Mouse (Mus musculus) c-Kit-positive CD71-positive TER-119-positive erythroid progenitor cells, embryonic 14.5 days (primary cell): Measurements from ENCODE around the gene Cnot10.

Experiments used
- DNase-seq: peaks from one replicate; pipeline ENCODE4 v3.0.0-alpha.2; 2013; ENCODE audit warnings: low spot score

Gene Cnot10

DNA sequence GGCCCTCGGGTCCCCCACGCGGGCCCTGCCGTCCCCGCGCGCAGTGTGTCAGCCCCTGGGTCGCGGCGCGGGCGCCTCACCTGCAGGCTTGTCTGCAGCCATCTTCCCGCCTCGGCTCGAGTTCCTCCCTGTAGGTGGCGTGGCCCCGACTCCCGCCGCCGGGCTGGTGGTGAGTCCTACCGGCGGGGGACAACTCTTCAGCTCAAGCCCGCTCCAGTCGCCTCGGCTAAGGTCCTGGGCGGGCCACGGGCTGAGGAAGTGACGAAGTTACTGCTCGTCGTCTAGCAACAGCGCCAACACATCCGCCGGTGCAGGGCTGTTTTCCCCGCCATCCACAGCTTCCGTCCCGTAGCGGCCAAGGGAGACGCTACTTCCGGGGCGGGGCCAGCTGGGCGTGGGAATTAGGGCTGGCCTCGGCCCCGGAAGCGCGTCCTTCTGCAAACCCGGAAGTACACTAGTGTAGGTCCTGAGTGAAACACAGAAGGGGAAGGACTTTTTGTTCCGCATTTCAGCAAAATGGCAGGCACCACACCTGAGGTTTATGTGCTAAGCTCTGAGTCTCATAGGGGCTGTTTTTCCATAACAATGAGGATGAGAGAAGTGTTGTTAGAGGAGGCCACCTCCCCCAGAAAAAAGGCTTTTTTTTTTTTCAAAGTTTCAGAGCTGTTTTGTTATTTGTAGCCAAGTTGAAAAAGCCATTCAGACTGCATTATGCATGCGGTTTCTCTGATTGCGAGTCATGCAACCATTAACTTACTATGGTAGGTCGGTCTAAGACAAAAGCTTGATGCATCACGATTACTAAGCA, at the start of gene Cnot10:
Cnot10 (minus strand) TSS at position 346 of the 808 bp plus-strand sequence.
- peak; percentile 98 for DNase-seq

DNA sequence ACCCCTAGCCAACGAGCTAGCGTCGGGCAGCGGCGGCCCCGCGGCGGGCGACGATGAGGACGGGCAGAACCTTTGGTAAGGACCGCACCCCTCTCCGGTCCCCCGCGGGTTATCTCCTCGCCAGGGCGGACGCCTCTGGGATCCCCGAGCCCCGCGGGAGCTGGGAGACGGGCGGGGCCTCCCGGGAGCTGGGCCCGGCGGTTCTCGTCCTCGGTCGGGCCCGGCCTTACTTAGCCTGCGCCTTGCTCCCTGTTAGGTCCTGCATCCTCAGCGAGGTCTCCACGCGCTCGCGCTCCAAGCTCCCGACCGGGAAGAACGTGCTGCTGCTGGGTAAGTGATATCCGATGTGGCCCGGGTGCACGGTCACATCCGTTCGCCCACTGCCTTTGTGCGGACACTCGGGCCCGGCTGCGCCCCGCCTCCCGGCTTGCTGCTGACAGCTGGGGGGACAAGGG, 49.0 kb upstream of the Cnot10 start:
- DNase-seq, result no peak

DNA sequence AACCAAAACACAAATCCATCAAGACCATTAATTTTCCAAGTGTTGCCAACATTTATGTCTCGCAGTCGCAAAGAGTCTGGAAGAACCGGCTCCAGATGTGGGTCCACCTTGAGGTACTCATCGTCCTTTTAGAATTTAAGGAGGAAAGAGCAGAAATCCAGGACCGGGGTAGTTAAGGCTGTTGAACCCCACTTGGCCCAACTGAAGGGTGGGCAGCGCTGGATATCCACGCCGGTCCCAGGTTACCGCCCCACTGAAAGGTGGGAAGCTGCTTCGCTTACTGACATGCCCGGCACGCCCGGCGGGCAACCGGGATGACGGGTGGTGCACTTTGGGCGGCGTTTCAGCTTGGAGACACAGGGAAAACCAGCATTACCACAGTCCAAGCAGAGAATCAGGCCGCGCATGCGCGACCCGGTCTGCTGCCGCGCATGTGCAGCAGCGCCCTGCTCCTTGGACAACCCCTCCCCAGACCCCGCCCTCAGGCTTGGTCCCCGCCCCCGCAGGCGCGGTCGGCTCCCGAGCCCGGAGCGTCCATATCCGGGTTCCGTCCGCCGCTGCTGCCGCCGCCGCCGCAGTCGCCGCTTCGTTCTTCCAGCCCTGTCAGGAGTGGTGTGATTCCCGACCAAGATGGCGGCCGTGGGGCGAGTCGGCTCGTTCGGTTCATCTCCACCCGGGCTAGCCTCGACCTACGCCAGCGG, 48.4 kb upstream of the Cnot10 start, which contains the start of gene Dync1li1:
Dync1li1 (plus strand) TSS at position 539 of the 701 bp plus-strand sequence.
- DNase-seq, result peak; percentile 95

DNA sequence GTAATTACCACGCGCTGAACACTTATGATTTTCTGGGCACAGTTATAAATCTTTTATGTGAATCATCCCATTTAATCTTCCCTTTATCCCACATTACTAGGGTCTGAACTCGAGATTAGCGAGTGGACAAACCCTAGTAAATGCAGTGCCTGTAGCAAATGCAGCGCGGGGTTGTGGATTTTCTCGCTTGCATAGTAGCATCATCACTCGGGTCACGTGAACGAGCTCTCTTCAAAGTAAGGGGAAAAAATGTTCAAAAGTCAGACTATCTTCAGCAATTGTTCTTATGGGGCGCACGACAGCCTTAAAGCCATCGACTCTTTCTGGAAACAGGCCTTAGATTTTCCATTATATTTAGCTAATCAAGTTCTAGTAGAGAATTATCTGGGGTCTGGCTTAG, 47.7 kb upstream of the Cnot10 start:
- no peak for DNase-seq

DNA sequence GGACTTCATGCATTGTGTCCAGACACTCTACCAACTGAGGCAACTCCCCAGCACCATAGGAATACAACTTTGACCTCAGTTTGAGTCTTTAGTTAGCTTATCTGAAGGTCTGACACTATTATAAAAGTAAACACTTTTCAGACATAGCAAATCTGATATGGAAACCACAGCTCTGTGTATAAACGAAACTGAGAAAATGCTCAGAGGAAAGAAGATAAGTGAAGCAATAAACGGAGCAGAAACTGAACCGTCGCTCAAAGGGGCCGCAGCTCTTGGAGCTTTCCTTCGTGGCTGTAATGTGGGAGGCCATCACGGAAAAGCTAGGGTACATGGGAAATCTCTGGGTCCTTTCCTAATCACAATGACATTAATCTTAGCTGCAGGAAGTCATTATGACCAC, 46.3 kb upstream of the Cnot10 start:
- DNase-seq, result no peak

DNA sequence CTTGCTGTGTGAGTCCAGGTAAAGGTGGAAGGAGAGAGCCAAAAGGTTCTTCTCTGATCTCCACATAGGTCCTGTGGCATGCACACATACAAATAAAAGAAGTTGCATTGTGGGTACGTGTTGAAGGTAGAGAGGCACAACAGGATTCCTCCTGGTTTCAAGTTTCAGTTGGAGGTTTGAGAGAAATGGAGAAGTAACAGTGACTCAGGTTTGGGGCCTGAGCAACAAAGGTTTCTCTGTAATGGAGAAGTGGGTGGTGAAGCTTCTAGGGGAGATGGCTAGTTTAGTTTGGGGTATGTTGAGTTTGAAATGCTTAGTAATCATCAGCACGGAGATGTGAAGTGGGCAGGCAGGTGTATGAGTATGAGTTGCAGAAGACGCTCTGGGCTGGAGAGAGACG, 42.2 kb upstream of the Cnot10 start:
- DNase-seq, result no peak

DNA sequence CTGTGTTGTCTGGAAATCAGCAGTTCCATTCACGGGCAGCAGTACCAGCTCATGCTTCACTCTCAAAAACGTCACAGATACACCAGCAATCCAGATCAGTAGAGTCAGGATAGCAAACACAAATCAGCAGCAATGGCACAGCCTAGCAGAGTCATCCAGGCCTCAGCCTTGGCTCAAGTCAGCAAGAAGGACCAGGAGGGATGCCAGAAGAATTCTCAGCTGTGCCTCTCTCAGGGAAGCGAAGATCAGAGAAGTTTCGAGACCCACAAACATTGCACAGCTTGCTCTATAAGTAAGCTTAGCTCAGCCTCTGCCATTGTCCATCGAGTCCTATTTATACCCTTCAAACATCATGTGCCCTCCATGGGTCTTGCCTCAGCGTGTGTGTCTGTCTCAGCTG, 40.5 kb upstream of the Cnot10 start:
- DNase-seq, result no peak

DNA sequence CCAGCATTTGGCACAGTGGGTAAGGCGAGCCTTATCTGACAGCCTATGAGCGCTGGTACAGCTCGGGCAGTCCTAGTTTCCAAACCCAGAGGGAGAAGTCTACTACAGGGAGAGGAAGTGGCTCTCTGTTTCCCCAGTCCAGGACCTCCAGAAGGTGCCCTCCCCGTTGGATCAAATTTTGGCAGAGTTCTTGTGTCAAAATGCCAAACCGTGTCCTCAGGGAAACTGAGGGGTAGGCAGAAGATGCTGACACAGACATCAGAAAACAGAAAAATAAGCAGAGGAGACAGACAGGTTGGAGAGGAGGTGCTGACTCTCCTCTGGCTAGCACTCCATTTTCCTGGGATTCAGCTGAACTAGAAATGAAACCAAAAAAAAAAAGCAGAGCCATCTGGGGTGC, 40.0 kb upstream of the Cnot10 start:
- DNase-seq, result no peak

DNA sequence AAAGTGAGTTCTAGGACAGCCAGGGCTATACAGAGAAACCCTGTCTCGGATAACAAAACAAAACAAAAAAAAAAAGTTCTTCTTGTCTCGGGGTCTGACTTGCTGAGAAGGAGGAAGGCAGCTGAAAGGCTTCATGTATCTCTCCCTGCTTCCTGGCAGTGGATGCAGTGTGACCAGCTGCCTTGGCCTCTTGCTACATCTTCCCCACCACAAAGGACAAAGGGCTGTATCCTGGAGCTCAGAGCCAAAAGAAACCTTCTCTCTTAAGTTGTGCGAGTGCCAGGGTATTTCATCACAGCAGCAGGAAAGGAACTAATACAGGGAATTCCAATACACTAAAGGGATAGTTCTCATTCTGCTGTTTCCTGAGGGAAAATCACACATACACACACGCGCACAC, 38.6 kb upstream of the Cnot10 start:
- DNase-seq, result no peak

DNA sequence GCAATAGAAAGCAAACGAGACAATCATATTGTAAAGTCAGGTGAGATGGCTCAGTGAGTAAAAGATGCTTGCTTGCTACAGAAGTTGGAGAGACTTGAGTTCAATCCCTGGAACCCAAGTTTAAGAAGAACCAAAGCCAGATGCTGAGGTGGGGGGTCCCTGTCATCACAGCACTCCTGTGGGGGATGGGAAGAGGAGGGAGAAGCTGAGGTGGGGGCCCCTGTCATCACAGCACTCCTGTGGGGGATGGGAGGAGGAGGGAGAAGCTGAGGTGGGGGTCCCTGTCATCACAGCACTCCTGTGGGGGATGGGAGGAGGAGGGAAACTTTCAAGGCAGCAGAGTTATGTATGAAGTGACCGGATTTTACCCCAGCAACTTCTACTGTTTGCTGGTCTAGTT, 33.6 kb upstream of the Cnot10 start:
- no peak for DNase-seq

DNA sequence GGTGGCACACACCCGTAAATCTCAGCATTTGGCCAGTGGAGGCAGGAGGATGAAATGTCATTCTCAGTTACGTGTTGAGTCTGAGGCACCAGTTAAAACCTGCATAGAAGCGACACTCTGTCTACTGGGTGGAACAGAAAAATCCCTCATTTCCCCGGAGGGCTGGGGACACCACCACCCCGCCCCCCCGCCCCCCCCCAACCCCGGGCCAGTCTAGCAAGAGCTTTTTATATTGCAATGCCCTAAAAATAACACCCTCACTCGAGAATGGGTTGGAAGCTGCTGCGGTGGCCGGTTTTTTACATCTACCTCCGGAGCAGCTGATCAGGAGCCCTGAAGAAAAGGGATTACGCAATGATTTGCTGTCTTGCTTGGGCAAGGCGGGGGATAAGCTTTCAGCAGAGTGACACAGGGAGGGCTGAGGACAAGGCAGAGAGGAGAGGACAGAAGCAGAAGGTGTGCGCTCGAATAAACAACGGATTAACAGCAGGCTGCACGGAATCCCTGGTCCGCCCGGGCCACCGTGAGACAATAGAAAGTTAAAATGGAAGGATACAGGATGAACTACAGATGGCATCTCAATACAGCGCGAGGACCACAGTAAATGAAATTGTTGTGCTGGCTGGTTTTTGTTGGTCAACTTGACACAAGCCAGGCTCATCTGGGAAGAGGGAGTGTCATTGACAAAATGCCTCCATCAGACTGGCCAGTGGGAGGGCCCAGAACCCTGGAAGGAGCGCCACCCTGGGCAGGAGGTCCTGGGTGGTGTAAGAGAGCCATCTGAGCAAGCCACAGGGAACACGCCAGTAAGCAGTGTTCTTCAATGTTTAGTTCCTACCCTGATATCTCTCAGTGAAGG, 32.9 kb upstream of the Cnot10 start:
- no peak for DNase-seq

DNA sequence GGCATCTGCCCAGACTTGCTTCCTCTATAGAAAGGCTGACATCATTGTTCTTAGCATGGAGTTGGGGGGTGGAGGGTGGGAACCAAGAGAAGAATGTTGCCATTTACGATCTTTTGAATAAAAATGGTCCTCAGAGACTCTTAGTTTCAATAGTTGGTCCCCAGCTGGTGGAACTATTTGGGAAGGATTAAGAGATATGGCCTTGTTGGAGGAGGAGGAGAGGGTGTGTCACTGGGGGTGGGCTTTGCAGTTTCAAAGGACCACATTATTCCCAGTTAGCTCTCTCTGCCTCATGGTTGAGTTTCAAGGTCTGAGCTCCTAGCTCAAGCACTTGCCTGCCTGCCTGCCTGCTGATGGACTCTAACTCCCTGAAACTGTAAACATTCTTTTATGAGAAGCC, 32.0 kb upstream of the Cnot10 start:
- no peak for DNase-seq

DNA sequence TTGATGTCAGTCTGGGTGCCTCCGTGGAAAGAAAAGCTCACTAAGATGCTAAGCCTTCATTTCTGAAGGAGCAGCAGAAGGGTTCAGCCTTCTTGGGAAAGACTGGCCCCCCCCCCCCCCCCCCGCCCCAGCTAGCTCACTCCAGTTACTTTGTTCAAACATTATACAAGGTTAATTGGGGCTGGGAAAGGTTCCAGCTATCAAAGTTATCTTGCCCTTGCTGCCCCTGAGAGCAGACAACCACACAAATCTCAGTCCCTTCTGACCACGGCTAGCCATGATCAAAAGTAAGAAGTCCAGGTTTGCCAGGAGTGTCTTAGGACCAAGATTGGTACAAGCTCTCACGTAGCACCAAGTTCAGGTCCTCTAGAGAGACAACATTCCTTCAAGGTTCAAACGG, 29.0 kb upstream of the Cnot10 start:
- no peak for DNase-seq

DNA sequence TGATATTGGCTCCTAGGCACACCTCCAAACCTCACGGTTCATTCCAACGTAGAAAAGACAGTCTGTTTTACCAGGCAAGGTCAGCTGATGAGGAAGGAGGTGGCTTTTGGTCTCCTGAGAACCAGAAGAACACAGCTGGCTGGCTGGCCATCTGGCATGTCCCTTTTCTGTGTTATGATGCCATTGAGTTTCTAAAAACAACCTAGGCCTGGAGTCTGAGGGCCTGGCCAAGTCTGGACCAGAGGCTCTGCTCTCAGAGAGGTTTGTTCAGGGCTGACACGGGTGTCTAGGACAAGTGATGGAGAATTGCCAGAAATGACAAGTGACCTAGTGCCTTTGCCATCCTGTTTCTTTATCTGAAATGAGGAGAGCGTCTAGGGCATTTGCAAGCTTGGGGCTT, 28.1 kb upstream of the Cnot10 start:
- no peak for DNase-seq

DNA sequence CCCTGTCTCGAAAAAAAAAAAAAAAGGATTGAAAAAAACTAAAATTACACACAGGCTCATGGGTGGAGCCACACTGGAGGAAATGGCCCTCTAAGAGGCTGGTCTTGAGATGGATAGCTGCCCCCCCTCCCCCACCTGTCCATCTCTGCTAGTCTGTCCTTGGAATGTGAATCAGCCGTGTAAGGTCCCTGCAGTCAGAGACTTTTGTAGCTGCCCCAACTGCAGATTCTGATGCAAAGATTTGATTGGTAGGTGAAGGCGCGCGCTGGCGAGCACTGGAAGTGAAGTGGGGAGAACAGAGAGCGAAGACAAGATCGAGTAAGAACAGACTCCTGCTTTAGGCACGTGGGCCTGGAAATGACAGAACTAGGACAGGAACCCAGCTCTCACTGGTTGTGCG, 26.9 kb upstream of the Cnot10 start:
- DNase-seq, result no peak

DNA sequence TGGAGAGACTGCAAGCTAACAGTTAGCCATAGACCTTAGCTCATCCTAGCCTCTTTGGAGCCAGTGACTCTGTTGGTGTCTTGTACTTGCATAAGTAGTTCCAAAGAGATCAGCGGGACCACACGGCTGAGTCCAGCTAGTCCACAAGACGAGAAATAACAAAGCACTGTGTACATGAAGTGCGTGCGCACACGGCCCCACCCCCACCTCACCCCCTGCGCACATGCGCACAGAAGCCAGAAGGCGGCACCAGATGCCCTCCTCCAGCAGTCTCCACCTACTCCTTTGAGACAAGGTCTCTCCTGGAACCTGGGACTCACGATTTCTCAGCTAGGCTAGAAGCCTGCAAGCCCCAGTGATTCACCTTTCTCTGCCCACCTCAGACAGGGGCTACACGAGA, 23.8 kb upstream of the Cnot10 start:
- DNase-seq, result no peak

DNA sequence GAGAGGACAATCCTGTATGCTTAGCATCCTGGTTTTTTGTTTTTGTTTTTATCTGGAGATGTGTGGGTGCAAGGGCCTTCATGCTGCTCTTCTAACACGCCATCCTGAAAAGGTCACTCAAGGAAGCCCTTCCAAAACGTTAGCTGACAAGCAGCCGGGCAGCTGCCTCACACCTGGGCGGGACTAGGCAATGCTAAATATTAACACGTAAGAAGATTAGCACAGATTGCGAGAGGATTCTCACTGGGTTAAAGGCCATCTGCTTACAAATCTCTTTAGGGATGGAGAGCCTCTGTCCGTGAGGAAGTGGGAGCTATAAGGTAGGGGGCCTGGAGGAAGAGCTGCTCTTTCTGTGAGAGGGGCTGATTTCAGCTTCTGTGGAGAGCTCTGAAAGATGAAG, 22.0 kb upstream of the Cnot10 start:
- DNase-seq, result no peak

DNA sequence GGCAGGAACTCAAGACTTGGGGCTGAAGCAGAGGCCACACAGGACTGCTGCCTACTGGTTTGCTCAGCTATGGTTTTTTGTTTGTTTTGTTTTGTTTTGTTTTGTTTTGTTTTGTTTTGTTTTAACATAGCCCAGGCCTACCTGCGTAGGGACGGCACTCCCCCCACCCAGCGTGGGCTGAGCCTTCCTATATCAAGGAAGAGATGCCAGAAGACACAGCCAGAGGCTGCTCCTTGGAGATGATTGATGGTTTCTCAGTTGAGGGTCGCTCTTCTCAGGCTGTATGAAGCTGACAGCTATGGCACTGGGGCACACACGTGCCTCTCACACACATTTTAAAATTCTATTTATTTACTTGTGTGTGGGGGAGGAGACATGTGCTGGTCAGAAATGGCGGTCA, 21.0 kb upstream of the Cnot10 start:
- DNase-seq, result no peak

DNA sequence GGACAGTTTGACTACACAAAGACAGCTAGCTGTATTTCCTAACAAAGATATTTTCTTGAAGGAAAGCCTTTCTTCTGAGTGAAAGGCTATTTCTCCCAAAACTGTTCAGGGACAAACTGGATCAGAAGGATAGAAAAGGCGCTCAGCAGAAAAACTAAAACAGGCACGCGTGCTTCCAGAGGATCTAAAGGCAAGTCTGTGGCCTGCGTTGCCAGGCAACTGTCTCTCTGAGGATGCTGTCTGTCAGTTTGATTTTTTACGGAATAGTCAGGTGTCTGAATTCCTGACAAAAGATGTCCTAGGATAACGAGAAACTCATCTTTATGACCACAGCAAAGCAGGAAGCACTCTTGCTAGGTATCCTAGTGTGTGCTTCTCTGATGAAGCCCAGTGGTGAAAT, 20.5 kb upstream of the Cnot10 start:
- DNase-seq, result no peak

DNA sequence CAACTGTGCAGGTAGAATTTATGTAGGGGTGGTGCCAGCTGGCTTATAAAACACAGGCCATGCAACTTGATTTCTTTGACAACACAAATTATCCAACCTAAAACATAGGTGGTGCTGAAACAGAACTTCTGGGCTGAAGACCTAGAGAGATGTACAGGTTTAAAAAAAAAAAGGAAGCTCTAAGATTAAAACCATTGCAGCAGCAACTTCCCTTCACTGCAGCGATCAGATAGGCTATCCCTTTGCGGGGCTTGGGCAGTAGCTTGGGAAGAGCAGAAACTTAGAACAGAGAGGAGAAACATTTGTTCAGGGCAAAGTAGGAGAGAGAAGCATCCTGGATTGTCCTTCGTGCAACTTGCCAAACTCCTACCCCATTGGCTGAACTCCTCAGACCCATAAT, 16.7 kb upstream of the Cnot10 start:
- no peak for DNase-seq

DNA sequence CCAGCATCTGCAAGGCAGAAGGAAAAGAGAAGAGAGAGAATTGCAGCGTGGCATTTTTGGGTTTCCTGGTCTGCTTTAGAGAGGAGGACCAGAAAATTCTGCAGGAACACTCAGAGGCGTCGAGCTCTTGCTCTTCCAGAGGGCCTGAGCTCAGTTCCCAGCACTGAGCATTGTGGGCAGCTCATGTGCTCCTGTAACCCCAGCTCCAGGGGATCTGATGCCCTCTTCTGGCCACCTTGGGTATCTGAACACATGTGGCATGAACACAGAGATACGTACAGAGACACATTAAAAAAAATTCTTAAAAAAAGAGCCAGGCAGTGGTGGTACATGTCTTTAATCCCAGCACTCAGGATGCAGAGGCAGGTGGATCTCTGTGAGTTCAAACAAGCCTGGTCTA, 15.4 kb upstream of the Cnot10 start:
- DNase-seq, result no peak

DNA sequence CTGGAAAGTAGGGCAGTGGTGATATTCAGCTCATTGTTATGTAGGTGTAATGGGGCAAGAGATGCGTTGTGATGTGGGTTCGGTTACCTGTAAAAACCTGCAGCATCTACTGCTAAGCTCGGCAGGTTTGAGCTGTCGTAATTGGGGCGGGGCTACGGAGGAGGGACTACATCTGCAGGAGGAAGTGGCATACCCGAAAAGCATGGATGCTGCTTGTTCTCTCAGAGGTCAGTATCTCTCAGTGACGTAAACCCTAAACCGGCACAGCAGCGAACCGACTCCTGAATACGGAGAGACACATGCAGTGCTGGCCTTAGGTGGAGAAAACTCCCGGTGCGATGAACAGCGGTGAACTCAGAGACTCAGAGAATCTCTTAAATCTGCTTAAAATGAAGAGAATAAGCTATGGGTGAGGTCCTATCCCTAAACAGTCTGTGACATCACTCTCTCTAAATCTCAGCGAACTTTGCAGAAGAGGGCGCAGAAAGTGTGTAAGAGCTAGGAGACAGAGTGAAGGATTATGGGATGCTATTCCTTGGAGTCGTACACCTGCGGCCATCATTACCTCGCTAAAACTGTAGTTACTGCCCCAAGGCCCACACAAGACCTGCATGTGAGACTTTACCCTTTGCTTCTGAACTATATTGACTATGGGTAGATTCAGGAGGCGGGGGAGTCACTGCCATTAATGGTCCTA, 11.1 kb upstream of the Cnot10 start:
- no peak for DNase-seq
